Mouse (Mus musculus) adrenal gland, postnatal 4 days (tissue): Measurements from ENCODE around the gene Gm20683. TPM values are rescaled to one million over a fixed set of nuclear protein-coding genes. Genes with fewer than 3 reads are reported as not detected.
"Not testable (repeated sequence)": the region's sequence is repeated elsewhere in the genome, so short reads cannot be mapped to it uniquely, and the experiment has no call there.

ENCODE experiments used
- DNase-seq, 2 experiments: peaks; one replicate each; pipeline ENCODE4 v3.0.0; 2021 to 2022; ENCODE audit warnings: low spot score in 2 of 2, mixed read lengths in 2 of 2
- total RNA-seq, 2 experiments: library from RNA; stranded (reverse); gene quantifications; 2 replicates each; pipeline ENCODE4 v1.2.3; 2021

Gm20683 gene
- total RNA-seq, 2 experiments from 2014 or later = 13.2 to 15.5 TPM

DNA sequence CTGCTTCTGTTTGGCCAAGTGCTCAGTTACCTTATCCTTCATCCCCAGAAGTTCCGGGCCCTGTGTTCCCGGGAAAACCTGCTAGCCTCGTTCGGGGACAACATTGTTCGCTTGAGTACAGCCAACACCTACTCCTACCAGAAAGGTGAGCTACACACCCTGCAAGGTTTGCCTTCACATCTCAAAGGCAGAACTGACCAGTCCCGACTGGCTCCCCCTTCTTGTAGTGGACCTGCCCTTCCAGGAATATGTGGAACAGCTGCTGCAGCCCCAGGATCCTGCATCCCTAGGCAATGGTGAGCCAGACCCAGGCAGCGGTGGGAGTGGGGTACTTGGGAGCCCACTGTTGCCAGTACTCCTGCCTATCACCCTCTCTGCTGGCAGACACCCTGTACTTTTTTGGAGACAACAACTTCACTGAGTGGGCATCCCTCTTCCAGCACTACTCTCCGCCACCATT is 12.0 kb downstream of the Gm20683 start:
- DNase-seq = no peak

GRCm38 (mm10) chr17:25828712-25829557 is 12.6 kb downstream of the Gm20683 start, which contains the start of gene Jmjd8:
Gene Jmjd8 (plus strand): TSS chr17:25828867.
- peak; percentile 50 to 61 for DNase-seq

GRCm38 (mm10) chr17:25828223-25828594 is 13.4 kb downstream of the Gm20683 start:
- no peak for DNase-seq

- DNase-seq = no peak
Measured at GRCm38 (mm10) chr17:25827546-25828222, 13.9 kb downstream of the Gm20683 start.

- DNase-seq = no peak
Measured at GRCm38 (mm10) chr17:25827011-25827410, 14.6 kb downstream of the Gm20683 start.

- no peak for DNase-seq
Measured at GRCm38 (mm10) chr17:25825984-25826570, 15.5 kb downstream of the Gm20683 start.

DNA sequence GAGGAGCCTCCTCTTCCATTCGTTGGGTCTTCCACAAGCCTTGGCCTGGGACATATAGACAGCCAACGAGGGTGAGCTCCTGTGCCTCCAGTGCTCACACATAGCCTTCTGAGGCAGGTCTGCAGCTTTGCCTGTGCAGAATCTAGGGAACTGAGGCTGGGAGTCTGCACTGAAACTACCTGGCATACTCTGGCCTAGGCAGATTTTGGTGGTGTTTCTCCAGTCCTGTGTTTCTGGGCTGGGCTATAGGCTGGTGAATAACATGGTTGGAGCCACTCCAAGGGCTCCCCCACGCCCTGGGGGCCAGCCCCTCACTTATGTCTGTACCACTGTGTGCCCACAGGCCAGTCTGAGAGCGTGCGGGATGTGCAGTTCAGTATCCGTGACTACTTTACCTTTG is 16.3 kb downstream of the Gm20683 start:
- no peak for DNase-seq

DNA sequence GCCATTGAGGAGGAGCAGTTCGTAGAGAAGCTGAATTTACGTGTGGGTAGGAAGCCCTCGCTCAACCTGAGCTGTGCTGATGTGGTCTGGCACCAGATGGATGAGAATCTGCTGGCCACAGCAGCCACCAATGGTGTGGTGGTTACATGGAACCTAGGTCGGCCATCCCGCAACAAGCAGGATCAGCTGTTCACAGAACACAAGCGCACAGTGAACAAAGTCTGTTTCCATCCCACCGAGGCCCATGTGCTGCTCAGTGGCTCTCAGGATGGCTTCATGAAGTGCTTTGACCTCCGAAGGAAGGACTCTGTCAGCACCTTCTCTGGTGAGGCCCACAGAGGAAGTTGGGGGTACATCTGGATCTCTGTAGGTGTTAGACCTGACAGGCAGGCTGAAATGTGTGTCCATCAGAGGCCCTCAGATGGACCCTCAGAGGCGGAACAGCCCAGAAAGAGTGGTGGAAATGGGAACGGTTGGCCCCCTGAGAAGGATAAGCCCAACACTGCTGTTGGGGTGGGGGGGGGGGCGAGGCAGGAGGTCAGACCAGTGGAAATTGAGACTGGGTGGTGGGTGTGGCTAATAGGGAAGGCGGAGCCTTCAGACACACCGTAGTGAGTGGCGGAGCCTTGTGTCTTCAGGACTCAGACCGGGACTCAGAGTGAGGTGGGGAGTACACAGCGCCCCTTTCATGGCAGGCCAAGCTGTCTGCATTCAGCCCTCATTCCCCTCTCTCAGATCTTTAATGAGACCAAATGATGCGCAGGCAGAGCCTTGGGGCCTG is 17.0 kb downstream of the Gm20683 start:
- DNase-seq = no peak

DNA sequence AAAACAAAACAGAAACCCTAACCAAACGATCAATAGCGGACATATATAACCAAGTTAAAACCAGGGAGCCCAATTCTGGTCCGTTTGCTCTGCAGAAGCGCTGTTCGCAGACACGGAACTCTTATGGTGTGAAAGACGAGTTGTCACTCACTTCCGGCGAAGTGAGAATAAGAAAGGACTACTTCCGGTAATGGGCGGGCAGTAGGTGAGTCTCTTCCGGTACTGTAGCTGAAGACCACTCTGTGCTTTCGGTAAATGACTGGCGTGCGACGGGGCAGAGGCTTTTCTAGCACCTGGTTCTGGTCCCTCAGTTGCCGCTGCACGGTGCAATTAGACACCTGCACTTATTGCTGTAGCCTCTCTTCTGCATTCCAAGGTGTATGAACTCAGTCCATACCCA is 18.1 kb downstream of the Gm20683 start, which contains the start of gene Wdr24:
Gene Wdr24 (plus strand): TSS at position 176 of the 400 bp plus-strand sequence.
- DNase-seq = peak in 1 of 2 experiments; percentile 64

GRCm38 (mm10) chr17:25818851-25819780 is 22.4 kb downstream of the Gm20683 start:
- DNase-seq = no peak

- no peak for DNase-seq
Measured at GRCm38 (mm10) chr17:25817662-25818061, 23.9 kb downstream of the Gm20683 start.

DNA sequence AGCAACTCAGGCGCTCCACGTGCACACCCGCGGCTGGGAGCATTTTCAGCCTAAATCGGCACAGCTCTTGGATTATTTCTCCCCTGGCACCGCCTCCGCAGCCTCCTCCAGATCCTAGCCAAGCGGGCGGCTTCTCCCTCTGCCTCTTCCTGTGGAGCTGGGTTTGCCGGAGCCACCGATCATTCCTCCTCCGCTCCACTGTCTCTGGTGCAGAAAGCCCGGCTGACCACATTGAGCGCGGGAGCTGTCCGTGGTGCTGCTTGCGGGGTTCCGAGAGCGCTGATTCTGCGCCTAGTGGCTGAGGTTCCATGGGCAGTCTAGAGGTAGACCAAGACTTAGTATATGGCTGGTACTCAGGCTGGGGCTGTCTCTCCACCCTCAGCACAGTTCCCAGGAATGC is 28.1 kb downstream of the Gm20683 start:
- DNase-seq = peak; percentile 78 to 84

DNA sequence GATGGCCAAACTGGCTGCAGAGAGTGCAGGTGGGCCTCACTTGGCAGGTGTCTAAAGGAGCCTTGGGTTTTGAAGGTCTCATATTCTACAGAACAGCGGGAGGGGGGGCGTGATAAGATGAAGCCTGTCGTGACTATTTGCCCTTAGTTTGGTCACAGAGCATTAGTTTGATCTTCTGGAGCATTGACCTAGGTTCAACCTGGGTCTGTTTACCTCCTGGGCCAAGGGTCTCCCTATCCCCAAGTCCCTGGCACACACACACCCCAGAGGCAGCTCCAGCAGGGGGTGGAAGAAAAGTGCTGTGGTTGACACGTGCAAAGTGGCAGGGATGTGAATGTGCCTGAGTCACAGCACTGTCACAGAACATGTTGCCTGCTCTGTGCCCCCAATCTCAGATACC is 30.7 kb downstream of the Gm20683 start:
- DNase-seq = no peak

- DNase-seq = no peak
Measured at GRCm38 (mm10) chr17:25809606-25810340, 31.8 kb downstream of the Gm20683 start.

DNA sequence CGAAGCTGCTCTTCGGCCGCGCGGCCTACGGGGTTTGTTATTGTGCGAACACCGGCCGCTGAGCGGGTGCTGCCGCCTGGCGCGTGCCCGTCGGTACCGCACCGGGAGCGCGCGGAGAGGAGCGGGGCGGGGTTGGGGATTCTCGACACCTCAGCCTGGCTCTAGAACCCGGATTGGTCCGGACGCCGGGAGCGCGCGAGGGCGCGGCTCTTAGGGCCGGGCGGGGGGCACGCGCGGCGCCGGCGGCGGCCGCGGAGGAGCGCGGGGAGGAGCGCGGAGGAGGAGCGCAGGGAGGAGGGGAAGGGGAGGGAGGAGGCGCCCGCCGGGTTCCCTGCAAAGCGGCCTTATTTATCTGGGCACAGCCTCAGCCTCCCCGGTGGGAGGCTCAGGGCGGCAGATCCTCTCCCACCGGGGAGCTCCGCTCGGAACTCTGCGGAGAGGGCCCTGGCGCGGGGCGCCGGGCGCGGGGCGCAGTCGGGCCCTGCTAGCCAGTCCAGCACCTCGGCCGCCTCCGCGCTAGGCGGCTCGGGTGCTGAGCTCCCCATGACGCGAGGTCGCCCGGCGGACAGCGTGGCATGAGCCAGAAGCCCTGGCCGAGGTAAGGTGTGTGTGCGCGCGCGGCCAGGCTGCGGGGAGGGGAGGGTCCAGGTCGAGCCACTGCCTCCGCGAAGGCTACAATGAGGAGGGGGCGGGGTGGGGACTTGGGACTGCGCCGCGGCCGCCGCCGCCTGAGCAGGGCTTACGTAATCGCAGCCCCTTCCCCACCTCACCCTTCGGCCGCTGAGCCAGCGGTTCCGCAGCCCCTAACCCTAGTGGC is 32.6 kb downstream of the Gm20683 start, which contains the start of gene Fbxl16:
Gene Fbxl16 (plus strand): TSS at position 297 of the 817 bp plus-strand sequence.
- peak in 1 of 2 experiments; percentile 55 for DNase-seq

DNA sequence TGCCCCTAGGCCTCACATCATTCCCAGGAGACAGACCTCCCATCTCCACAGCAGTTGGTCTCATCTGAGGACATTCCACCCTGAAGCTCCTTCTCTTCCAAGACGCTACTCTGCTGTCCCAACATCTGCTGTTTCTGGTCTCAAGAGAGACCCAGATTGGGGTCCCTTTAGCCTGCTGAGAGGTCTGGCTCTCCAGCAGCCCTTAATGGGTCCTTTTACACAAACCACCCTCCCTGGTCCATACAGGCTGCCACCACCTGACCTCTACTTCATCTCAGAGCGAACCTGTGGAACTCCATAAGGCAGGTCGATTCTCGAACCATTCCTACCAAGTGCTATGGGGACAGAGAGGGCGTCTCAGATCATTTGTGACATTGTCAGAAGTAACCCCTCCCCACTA is 33.5 kb downstream of the Gm20683 start:
- DNase-seq = no peak

GRCm38 (mm10) chr17:25807452-25807851 is 34.1 kb downstream of the Gm20683 start:
- DNase-seq = not testable (repeated sequence)

DNA sequence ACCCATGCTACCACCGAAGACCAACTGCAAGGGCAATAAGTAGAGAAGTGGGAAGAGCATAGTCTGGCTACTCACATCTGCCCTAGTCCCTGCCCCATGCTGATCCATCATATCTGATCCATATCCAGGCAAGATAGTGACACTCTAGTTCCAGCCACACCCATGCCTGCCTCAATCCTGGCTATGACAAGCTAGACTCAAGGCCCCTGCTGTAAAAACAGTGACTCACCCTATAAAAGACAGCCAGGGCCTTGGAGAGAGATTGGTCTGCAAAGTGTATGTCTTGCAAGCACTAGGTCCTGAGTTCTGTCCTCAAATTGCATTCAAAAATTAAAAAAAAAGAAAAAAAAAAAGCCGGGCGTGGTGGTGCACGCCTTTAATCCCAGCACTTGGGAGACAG is 35.1 kb downstream of the Gm20683 start:
- no peak for DNase-seq
